Mouse (Mus musculus) heart, adult 2 months (tissue): ENCODE measurements around the gene 2410137M14Rik. TPM values are rescaled to one million over a fixed set of nuclear protein-coding genes. Genes with fewer than 3 reads are reported as not detected.

Experiments
- DNase-seq, 2 experiments: peaks; one replicate each; pipeline ENCODE4 v3.0.0; 2021
- H3K27ac ChIP-seq: fragments of 200-600 bp; 2 replicates; pipeline ENCODE4 v1.8.1; 2022
- H3K27me3 ChIP-seq: fragments of 200-500 bp; 2 replicates; pipeline ENCODE4 v1.6.1; 2012; ENCODE audit warnings: mild to moderate bottlenecking, low read length, inconsistent platforms, mixed read lengths; ENCODE audit not compliant: control insufficient read depth, insufficient read depth
- H3K36me3 ChIP-seq: fragments of 200-500 bp; 2 replicates; pipeline ENCODE4 v1.6.1; 2012; ENCODE audit warnings: low read length, inconsistent platforms; ENCODE audit not compliant: control insufficient read depth, insufficient read depth
- H3K4me1 ChIP-seq: fragments of 200-500 bp; 2 replicates; pipeline ENCODE4 v1.6.1; 2011; ENCODE audit warnings: low read length; ENCODE audit not compliant: control insufficient read depth, insufficient read depth
- H3K4me3 ChIP-seq: fragments of 200-600 bp; 2 replicates; pipeline ENCODE4 v1.8.1; 2022
- H3K79me2 ChIP-seq: fragments of 200-500 bp; replicated peaks from 2 replicates; pipeline ENCODE4 v1.6.1; 2012; ENCODE audit warnings: mild to moderate bottlenecking, inconsistent platforms, low read length, moderate library complexity, mixed read lengths; ENCODE audit not compliant: control insufficient read depth, insufficient read depth
- H3K9ac ChIP-seq: fragments of 200-500 bp; 2 replicates; pipeline ENCODE4 v1.6.1; 2012; ENCODE audit warnings: low read depth, mild to moderate bottlenecking, control low read depth, inconsistent platforms, low read length, mixed read lengths
- CTCF ChIP-seq: fragments of 200-600 bp; IDR thresholded peaks from 2 replicates; pipeline ENCODE4 v1.8.1; 2022; ENCODE audit warnings: antibody characterized with exemption, mild to moderate bottlenecking, moderate library complexity
- EP300 ChIP-seq: fragments of 200-500 bp; IDR thresholded peaks from 2 replicates; pipeline ENCODE4 v1.6.1; 2011; ENCODE audit warnings: low read depth, low read length, control low read depth; ENCODE audit not compliant: insufficient read depth
- POLR2A ChIP-seq: fragments of 200-500 bp; IDR thresholded peaks from 2 replicates; pipeline ENCODE4 v1.6.1; 2011; ENCODE audit warnings: mild to moderate bottlenecking, low read depth, low read length, control low read depth; ENCODE audit not compliant: insufficient read depth
- WGBS: fragments of 180-500 bp; shearing (Covaris S2); methylation state at CpG from one replicate; pipeline ENCODE4 v1.1.7; 2018; 5-methylcytosine and 5-hydroxymethylcytosine counted together
- intact Hi-C: fragments of 180-260 bp; cut with DNase I; formaldehyde crosslinking; loops from one replicate; pipeline ENCODE4 v1.15.1; 2025
- polyA plus RNA-seq: library from polyadenylated mRNA; depleted of rRNA; stranded (reverse); fragments of >200 nt; gene quantifications from 2 replicates; pipeline ENCODE4 v1.2.3, GENCODE M21; 2012
- total RNA-seq, 2 experiments: library from RNA; stranded (reverse); gene quantifications; 2 replicates each; pipeline ENCODE4 v1.2.3; 2021

2410137M14Rik gene
- total and polyA plus RNA-seq, 3 experiments = 0.27 to 0.63 (median 0.61) TPM

- no peak for DNase-seq
- TF ChIP-seq POLR2A = no peak
- no peak for TF ChIP-seq CTCF
- TF ChIP-seq EP300 = no peak
- Histone ChIP-seq H3K4me3 (no peak overlapping the region), H3K27me3 (no peaks in the 10 kb centered on the region), H3K4me1 (peaks cover 2% of the 10 kb centered on the region), H3K79me2 (no peaks in the 10 kb centered on the region), H3K36me3 (peaks cover 2% of the 10 kb centered on the region; the same call in 1 of the 2 replicates), H3K9ac (no peak overlapping the region), H3K27ac (no peak overlapping the region)
- intact Hi-C loops = no loop called here
- WGBS = 86% methylated on average over 1 of the region's 1 CpGs
Measured at GRCm38 (mm10) chr17:36953062-36953461, 28.0 kb downstream of the 2410137M14Rik start.

GRCm38 (mm10) chr17:36952631-36953030, 28.4 kb downstream of the 2410137M14Rik start:
- Histone ChIP-seq H3K79me2 (no peaks in the 10 kb centered on the region), H3K4me3 (no peak overlapping the region), H3K4me1 (peaks cover 2% of the 10 kb centered on the region), H3K9ac (no peak overlapping the region), H3K36me3 (peaks cover 2% of the 10 kb centered on the region; the same call in 1 of the 2 replicates), H3K27me3 (no peaks in the 10 kb centered on the region), H3K27ac (no peak overlapping the region)
- no peak for TF ChIP-seq EP300
- TF ChIP-seq POLR2A = no peak
- DNase-seq = no peak
- WGBS = 94% methylated on average over 2 of the region's 2 CpGs
- intact Hi-C loops = no loop called here

- peaks cover 2% of the 10 kb centered on the region for H3K4me1 ChIP-seq
- intact Hi-C loops = no loop called here
- TF ChIP-seq POLR2A (peak; percentile 90), CTCF (no peak), EP300 (peak; percentile 89)
- H3K36me3 ChIP-seq = peaks cover 2% of the 10 kb centered on the region; the same call in 1 of the 2 replicates
- H3K9ac ChIP-seq = peak within 1 kb of the TSS; percentile 56
- H3K27ac ChIP-seq = peak within 1 kb of the TSS; percentile 88
- peak within 1 kb of the TSS; percentile 84 for H3K4me3 ChIP-seq
- no peaks in the 10 kb centered on the region for H3K27me3 ChIP-seq
- H3K79me2 ChIP-seq = no peaks in the 10 kb centered on the region
- 2% methylated on average over 36 of the region's 36 CpGs for whole genome bisulfite sequencing
- DNase-seq = peak; percentile 93 to 96
Measured at GRCm38 (mm10) chr17:36950981-36951947, 29.8 kb downstream of the 2410137M14Rik start, which contains the start of gene Ppp1r11. Ppp1r11 (minus strand) TSS chr17:36951741.

- no peak overlapping the region for H3K27ac ChIP-seq
- peaks cover 2% of the 10 kb centered on the region; the same call in 1 of the 2 replicates for H3K36me3 ChIP-seq
- no peaks in the 10 kb centered on the region for H3K27me3 ChIP-seq
- no peak for DNase-seq
- H3K4me1 ChIP-seq = peaks cover 2% of the 10 kb centered on the region
- no peak overlapping the region for H3K4me3 ChIP-seq
- H3K79me2 ChIP-seq = no peaks in the 10 kb centered on the region
- no peak overlapping the region for H3K9ac ChIP-seq
- 85% methylated on average over 8 of the region's 8 CpGs for WGBS
- TF ChIP-seq EP300 (no peak), POLR2A (no peak), CTCF (no peak)
- intact Hi-C loops = no loop called here
Measured at GRCm38 (mm10) chr17:36949265-36949664, 31.8 kb downstream of the 2410137M14Rik start.

- H3K4me1 ChIP-seq = peaks cover 2% of the 10 kb centered on the region
- TF ChIP-seq POLR2A (0 out of 2 replicates have a peak, but pooled peaks have one; percentile 7), EP300 (no peak)
- peak overlapping the region; percentile 72; the same call in 1 of the 2 replicates for H3K27ac ChIP-seq
- no peaks in the 10 kb centered on the region for H3K79me2 ChIP-seq
- no peak overlapping the region for H3K4me3 ChIP-seq
- DNase-seq = no peak
- no peaks in the 10 kb centered on the region for H3K27me3 ChIP-seq
- intact Hi-C loops = no loop called here
- peaks cover 2% of the 10 kb centered on the region; the same call in 1 of the 2 replicates for H3K36me3 ChIP-seq
- no peak overlapping the region for H3K9ac ChIP-seq
- 77% methylated on average over 1 of the region's 1 CpGs for WGBS
Measured at GRCm38 (mm10) chr17:36948286-36948685, 32.8 kb downstream of the 2410137M14Rik start.
